Mouse (Mus musculus): ENCODE results near the gene Prkar2a.
A peak's percentile ranks its signal among the peaks of the same experiment; 100 is the strongest.

Gene Prkar2a

DNA sequence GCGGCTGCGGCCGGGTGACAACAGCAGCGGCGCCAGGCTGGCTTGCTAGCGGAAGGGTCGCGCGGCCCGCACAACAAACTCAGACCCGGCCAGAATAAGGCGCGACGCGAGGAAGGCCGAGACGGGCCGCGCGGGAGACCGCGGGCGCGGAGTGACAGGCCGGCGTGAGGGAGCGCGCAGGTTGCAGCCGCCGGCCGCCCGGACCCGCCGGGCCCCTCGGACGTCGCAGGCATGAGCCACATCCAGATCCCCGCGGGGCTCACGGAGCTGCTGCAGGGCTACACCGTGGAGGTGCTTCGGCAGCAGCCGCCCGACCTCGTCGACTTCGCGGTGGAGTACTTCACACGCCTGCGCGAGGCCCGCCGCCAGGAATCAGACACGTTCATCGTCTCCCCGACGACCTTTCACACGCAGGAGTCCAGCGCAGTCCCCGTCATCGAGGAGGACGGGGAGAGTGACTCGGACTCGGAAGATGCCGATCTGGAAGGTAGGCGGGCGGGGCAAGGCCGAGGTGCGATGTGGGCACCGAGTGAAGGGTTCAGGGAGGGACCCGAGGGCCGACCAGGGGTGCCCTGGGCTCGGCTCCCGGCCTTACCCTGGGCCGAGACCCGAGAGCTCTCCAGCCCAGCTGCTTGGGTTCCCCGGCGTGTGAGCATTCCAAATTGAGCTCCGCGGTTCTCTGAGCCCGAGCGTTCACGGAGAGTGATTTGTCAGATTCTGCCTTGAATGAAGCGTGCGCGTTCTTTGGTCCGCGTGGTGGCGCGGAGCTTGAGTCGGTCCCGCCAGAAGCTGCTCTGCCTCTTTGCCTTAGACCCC lies 3.3 kb downstream of the Prkar2a start:
- DNase-seq = peak; percentile 33 to 39

DNA sequence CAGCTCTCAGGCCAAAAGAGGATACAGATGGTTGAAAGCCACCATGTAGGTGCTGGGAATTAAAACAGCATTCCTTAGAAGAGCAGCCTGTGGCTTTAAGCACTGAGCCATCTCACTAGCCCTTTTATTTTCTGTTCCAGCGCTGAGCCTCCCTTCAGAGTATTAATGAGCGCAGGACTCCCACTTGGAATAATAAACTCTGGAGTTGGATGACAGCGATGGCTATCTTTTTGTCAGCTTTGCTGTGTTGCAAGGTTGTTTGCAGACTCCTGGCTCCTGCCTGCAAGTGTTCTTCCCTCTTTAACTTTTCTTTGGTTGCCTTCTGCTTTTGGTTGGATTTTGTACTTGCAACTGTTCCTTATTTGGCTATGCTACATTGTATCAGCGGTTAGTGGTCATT lies 4.8 kb downstream of the Prkar2a start:
- DNase-seq = no peak

DNA sequence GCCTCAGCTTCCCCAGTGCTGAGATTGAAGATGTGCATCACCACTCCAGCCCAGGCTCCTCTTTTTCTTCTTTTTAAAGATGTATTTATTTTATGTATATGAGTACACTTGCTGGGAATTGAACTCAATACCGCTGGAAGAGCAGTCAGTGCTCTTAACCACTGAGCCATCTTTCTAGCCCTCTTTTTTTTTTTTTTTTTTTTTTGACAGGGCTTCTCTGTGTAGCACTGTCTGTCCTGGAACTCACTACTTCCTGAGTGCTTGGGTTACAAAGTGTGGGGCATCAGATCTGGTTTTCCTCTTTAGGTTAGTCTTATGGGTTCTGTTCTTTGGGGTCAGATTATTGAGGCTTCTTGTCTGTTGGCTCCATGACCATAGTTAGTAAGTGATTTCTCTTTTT lies 5.4 kb downstream of the Prkar2a start:
- no peak for DNase-seq

DNA sequence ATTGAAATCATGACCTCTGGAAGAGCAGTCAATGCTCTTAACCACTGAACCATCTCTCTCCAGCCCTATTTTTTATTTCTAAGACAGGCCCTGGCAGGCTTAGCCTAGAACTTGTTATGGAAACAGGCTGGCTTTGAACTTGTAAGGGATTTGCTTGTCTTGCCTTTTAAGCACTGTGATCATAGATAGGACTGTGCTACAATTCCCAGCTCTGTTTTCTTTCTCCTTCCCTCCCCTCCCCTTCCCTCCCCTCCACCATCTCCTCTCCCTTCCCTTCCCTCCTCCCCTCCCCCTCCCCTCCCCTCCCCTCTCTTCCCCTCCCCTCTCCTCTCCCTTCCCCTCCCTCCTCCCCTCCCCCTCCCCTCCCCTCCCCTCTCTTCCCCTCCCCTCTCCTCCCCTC lies 13.4 kb downstream of the Prkar2a start:
- no peak for DNase-seq

DNA sequence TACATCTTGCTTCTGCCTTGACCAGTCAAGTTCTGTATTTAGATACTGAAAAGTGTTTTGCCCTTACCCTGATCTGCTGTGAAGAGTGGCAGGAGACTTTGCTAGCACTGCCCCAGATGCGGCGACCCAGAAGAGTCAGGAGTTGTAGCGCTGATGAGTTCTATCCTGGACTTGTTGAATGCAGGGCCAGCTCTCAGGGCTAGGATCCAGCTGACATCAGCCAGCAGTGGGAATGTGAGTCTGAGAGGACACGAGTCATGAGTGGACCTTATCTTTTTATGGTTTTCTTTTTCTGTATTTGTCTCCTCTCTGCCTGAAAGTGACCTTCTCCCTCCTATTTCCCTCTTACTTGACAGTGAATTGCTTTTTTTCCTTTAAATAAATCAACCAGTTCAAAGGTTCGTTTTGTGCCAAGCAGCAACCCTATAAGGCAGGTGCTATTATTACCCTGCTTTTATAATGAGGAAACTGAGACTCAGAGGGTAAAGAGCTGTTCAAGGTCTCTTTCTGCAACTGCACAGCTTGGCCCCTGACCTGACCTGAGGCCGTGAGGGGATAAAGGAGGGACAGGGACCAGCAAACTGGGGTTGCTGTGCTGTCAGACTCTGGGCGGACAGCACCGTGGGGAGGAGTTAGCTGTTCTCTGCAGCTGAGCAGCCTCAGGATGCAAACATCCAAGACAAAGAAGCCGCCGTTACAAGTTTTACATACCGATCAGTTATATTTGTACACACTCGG lies 14.4 kb downstream of the Prkar2a start:
- DNase-seq = no peak

DNA sequence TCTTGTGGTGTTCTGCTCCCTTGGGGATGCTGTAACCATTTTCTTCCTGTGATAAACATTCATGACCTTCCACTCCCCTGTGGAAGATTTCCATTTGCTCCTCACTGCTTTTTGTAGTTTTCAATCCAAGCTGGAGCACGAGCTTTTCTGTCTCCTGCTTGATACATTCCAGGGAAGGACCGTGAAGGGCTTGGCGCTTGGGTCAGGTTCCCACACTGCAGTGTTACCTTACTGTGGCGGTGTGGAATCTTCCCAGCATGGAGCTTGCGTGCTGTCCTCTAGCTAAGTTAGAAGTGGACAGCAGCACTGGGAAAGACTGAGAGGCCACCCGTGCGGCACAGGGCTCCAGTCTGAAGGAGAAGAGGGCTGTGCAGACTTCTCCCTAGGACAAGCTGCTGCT lies 15.5 kb downstream of the Prkar2a start:
- DNase-seq = no peak

DNA sequence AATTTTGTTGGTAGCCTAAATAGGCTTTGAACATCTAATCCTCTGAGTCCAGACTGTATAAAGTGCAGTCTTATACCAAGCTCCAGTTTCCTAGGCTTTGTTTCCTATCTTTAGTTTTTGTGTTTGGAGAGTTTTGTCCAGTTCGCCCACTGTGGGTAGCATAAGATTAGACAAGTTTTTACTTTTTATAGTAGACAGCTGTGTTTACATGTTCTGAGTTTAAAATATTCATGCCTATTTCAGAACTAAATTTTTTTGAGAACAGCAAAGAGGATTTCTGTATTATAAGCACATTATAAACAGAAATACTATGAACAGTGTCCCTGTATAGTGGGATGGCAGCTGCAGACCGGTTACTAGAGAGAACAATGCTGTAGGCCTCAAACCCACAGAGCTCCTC lies 18.1 kb downstream of the Prkar2a start:
- no peak for DNase-seq

DNA sequence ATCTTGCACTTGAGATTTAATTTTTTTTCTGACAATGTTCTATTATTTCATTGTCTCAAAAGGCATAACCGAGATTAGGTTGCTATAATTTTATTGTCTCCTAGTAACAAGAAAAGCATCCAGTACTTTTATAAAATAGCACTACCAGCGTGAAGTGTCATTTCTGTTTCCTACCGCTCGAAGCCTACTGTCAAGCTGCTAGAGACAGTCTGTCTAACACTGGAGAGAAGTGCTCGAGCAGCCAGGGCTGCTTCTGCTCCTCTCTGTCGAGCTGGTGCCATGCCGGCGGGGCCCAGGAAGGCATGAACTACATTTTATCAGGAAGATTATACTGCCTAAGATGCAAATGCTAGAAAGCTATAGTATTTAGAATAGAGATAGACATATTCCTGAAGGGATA lies 19.7 kb downstream of the Prkar2a start:
- no peak for DNase-seq

DNA sequence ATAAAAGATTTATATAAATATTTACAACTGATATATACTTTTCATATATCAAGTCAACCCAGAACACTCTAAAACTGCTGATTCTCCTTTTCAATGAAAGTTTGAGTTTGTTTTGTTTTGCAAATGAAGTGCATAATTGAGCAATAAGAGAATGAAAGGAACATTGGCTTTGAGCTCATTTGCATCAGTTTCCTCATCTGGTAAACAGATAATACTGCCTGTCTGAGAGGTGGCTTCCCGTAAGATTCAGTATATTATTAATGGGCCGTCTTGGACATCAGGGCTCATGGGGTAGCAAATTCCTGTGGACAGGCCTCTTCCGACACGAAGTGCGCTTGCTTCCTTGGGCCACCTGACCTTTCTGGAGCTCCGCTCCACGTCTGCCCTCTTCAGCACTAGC lies 21.7 kb downstream of the Prkar2a start:
- no peak for DNase-seq

DNA sequence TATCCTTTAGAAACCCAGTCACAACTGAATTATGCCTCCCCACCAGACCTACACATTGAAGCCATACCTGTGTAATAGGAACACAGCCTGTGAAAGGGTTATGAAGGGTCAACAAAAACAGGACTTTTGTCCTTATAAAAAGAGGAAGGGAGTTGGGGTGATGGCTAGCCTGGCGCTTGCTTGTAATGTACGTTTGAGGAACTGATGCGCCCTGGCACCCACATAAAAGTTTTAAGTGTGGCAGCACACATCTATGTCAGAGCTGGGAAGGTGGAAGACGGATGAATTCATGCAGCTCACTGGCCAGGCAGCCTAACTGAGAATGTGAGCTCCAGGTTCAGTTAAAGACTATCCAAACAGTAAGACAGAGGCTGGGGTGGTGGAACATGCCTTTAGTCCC lies 27.1 kb downstream of the Prkar2a start:
- DNase-seq = no peak

DNA sequence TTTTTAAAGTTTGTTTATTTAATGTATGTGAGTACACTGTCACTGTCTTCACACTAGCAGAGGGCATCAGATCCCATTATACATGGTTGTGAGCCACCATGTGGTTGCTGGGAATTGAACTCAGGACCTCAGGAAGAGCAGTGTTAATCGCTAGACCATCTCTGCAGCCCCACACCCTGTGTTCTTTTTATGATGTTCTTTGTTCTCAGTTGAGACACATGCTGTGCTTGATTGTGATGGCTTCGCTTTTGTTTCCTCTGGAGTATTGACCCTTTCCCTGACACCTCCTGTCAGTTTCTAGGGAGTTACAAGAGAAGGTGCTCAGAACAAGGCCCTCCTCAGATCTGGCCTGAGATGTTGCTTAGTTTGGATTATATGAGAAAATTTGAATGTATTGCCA lies 34.6 kb downstream of the Prkar2a start:
- no peak for DNase-seq

DNA sequence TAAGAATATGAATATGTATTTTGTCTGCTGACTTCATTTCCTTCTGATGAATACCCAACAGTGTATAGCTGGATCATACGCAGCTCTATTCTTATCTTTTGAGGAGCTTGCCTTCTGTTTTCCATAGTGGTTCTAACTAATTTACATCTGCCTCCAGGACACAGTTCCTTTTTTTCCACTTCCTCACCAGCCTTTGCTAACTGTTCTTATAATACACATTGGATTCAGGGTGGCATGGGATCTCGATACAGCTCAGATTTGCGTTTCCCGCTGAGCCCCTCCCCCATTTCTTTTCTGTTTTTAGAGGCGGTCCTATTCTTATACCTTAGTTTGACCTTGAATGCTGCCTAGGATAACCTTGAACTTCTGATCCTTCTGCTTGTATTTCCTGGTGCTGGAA lies 37.0 kb downstream of the Prkar2a start:
- no peak for DNase-seq

DNA sequence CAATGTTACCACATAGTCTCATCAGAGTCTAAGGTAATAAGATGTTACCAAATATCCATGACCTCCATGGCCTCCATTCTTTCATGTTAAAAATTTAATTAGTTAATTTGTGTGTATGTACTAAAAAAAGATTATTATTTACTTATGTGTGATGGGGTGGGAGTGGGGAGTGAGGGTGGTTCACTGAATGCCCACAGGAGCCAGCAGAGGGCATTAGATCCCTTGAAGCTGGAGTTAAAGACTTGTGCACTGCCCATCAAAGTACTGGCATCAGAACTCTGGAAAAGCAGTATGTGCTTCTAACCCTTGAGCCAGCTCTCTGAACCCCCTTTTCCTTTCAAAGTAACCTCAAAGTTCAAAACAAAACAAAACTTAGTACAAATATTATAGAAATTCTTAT lies 39.9 kb downstream of the Prkar2a start:
- no peak for DNase-seq

DNA sequence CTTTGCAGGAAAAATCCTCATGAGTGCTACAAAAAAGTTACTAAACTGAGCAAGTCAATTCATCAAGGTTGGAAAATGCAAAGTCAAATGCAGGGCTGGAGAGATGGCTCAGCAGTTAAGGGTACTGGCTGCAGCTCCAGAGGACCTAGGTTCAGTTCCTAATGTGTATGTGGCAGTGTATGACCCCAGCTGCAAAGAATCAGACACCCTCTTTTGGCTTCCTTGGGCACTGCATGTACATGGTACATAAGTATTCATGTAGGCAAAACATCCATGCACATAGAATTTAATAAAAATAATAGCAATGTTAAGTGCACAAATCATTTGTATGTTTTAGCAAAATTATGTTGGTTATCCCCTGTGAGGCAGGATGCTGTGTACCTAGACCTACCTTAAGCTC lies 43.3 kb downstream of the Prkar2a start:
- DNase-seq = no peak

DNA sequence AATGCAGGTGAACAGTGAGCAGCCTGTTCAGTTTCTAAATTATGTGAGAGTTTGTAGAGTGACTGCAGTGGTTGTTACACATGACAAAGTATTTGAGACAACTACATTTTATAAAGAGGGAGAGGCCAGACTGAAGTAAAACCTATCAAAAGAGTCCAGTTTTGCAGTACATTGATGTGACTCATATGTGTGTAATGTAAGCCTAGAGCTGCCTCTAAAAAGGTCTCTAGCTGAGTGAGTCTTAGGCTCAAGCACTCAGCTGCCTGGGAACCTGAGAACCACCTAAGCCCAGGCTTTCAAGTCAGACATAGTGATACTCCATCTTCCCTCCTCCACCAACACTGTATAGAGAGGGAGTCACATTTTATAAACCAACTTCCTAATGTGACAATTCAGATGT lies 45.5 kb downstream of the Prkar2a start:
- no peak for DNase-seq

DNA sequence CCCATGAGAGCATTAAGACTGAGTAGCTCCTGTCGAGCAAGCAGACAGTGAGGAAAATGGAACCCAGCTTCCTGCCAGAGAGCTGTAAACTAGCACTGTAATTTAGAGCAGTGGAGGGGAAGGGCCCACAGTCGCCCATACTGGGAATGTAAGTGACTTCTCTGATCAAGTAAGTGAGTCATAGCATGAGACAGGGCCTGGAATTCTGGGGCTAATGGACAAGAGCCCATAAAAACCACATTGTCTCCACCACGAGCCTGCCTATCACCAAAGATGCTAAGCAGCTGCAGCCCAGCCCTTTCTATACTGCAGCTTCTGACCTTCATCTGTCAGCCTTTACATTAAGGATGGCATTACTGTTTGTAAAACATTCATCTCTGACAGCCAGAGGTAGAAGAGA lies 50.1 kb downstream of the Prkar2a start:
- no peak for DNase-seq

DNA sequence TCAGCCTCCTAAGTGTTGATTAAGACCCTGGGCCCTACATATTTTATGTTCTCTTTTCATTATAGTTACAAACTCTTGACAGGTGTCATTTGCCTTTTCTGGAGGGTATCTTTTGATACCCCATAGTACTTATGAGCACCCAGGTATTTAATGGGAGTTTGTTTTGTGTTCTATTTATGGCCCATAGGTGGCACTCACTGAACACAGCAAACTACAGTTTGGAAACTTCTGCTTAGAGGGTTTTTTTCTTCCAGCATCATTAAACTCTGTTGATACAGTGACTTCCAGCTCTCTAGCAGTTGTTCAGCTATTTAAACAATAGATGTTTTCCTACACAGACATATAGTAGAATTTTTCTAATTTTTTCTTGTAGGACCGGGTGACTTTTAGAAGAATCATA lies 50.9 kb downstream of the Prkar2a start:
- DNase-seq = no peak

DNA sequence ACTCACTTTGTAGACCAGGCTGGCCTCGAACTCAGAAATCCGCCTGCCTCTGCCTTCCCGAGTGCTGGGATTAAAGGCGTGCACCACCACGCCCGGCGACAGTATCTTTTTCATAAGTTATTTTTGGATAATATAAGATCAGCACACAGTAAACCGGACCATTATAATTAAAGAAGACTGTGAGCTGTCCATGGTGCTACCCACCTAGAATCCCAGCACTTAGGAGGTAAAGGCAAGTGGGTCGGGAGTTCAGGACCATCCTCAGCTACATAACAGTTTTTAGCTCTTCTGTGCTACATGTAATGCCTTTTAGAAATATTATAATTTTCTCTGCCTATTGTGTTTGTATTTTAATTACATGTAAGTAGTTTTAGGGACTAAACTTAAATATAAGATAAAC lies 52.9 kb downstream of the Prkar2a start:
- no peak for DNase-seq

DNA sequence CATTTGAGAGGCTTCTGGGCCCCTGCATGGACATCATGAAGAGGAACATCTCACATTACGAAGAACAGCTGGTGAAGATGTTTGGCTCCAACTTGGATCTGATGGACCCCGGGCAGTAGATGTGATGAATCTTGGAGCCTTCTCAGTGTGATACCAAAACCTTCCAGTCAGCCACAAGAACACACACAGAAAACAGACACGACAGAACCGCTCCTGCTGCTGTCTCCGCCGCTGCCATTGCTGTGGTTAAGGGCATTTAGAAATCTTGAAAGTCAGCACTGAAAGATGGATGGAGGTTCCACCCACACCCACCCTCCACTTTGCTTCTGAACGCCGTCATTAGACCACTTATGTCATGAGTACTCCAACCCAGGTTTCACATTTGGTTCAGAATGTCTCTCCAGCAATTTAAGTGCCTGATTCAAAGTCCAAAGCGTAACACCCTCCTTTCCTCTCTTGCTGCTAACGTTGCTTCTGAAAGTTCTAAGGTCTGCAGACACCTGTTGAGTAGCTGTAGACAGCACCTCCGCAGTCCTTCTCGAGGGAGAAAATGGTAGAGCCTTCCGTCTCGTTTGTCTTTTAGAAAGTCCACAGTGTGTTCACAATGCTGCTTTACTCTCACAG lies 57.9 kb downstream of the Prkar2a start:
- no peak for DNase-seq

DNA sequence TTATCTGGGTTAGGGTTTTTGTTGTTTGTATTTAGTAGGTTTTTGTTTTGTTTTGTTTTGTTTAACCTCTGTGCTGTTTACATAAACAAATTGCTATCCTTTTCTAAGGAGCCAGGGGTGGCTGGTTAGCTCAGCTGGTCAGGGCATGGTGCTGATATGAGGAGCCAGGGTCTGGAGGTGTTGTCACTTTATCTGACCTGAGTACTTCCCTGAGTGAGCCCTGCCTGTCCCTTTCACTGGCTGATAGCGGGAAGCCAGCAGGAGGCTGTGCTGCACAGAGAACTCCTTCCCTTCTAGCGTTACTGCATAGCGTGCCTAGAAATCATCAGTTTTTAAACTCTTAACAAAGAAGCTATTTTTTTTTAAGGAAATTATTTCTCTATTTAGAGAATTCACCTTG lies 58.6 kb downstream of the Prkar2a start:
- DNase-seq = no peak

DNA sequence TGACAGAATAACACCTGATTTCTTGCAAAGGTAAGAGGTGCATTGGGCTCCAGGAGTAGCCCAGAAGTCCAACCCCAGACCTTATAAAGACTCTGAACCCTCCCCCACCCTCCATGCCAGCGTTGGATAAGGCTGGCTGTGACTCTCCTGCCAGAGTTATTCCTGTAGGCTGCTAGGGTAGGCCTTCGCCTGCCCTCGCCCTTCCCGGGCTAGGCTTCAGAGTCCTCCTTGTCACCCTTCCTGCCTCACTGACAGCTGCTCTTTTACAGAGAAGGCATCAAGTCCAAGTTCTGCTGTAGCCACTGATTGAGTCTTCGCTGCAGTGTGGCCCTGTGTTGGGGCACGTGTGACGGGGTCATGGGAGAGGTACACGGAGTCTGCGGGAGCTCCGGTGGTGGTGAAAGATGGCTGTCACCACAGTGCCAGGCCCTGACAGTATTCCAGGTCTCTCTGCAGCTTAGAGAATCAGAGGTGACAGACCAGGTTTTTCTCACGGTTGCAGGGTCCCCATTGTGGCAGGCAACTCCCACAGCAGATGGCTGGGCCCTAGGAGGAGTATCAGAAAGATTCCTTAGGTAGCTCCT lies 59.6 kb downstream of the Prkar2a start:
- DNase-seq = no peak

DNA sequence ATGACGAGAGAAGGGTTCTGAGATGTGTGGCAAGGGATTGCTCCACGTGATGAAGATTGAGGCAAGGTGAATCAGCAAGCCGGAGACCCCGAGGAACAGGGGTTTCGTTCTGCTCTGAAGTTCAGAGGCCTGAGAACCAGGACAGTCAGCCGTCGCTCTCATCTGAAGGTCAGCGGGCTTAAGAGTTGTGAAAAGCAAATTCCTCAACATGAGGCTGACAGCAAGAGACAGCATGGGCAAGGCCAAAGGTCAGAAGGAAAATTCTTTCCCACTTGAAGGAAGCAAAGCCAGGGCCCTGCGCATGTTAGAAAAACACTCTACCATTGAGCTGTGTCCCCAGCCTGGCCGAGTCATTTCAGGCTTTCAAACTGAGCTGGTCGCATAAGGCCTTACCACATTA lies 61.5 kb downstream of the Prkar2a start:
- no peak for DNase-seq

DNA sequence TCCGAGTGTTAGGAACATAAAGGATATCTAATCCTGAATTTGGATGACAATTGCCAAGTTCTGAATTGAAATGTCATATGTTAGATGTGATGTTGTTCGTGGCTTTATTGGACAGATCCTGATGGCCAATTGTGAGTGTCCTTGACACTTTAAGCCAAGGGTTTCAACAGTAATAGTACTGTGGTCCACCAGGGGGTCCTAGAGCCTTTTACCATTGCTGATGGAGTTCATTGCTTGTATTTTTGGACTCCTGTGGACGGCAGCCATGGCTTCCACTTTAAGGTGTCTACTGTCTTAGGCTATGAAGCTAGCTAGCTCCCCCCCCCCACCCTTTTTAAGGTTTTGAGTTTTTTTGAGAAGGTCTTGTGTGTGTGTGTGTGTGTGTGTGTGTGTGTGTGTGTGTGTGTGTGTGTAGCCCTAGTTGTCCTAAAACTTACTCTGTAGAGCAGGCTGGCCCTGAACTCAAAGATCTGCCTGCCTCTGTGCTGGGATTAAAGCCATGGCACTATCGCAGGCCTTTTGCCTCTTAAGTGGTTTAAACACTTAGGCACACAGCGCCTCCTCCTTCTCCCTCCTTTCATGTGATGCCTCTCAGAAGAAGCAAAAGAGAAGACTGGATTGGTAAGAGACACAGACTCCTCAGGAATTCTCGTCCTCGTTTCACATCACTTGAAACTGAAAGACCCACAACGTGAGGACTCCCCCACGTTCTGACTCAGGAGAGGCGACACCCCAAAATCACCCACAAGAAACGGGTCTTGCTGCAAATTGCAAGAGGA lies 63.2 kb downstream of the Prkar2a start:
- no peak for DNase-seq
